Mouse (Mus musculus) liver, embryonic 13.5 days (tissue): ENCODE measurements around the gene Pdf. TPM values are rescaled to one million over a fixed set of nuclear protein-coding genes. Genes with fewer than 3 reads are reported as not detected.

Experiments
- ATAC-seq: fragments of 200-750 bp; cut with Nextera tagmentation; 2 replicates; pipeline ENCODE4 v1.8.0; 2017; ENCODE audit warnings: low read depth, mild to moderate bottlenecking, moderate number of reproducible peaks, moderate library complexity
- DNase-seq: peaks from one replicate; pipeline ENCODE4 v3.0.0; 2022
- H3K27ac ChIP-seq: fragments of 300-500 bp; sonication (generic); 2 replicates; pipeline ENCODE4 v1.5.1; 2015; ENCODE audit warnings: moderate library complexity, mild to moderate bottlenecking, inconsistent platforms
- H3K27me3 ChIP-seq: fragments of 300-500 bp; sonication (generic); 2 replicates; pipeline ENCODE4 v1.6.1; 2015; ENCODE audit warnings: mild to moderate bottlenecking, inconsistent platforms
- H3K36me3 ChIP-seq: fragments of 300-500 bp; sonication (generic); 2 replicates; pipeline ENCODE4 v1.6.1; 2015; ENCODE audit warnings: mild to moderate bottlenecking, inconsistent platforms
- H3K4me1 ChIP-seq: fragments of 300-500 bp; sonication (generic); replicated peaks from 2 replicates; pipeline ENCODE4 v1.6.1; 2015; ENCODE audit warnings: inconsistent platforms
- H3K4me2 ChIP-seq: fragments of 300-500 bp; sonication (generic); 2 replicates; pipeline ENCODE4 v1.6.1; 2015; ENCODE audit warnings: inconsistent platforms, mild to moderate bottlenecking, moderate library complexity
- H3K4me3 ChIP-seq: fragments of 300-500 bp; sonication (generic); replicated peaks from 2 replicates; pipeline ENCODE4 v1.5.1; 2015; ENCODE audit warnings: mild to moderate bottlenecking, inconsistent platforms
- H3K9ac ChIP-seq: fragments of 300-500 bp; sonication (generic); 2 replicates; pipeline ENCODE4 v1.6.1; 2015; ENCODE audit warnings: mild to moderate bottlenecking, inconsistent platforms
- H3K9me3 ChIP-seq: fragments of 300-500 bp; sonication (generic); replicated peaks from 2 replicates; pipeline ENCODE4 v1.6.1; 2016; ENCODE audit warnings: inconsistent platforms
- WGBS: fragments of 180-500 bp; shearing (Covaris S2); methylation state at CpG from one replicate; pipeline ENCODE4 v1.1.7; 2015; ENCODE audit not compliant: insufficient replicate concordance; 5-methylcytosine and 5-hydroxymethylcytosine counted together
- polyA plus RNA-seq: library from polyadenylated mRNA; unstranded; fragments of >200 nt; fragmentation: Nextera tagmentation; extraction: Ambion mirVana; gene quantifications from 2 replicates; pipeline ENCODE4 v1.2.1, GENCODE M21; 2015

Gene Pdf
- polyA plus RNA-seq, 1 experiment from 2014 or later = 26.4 TPM

DNA sequence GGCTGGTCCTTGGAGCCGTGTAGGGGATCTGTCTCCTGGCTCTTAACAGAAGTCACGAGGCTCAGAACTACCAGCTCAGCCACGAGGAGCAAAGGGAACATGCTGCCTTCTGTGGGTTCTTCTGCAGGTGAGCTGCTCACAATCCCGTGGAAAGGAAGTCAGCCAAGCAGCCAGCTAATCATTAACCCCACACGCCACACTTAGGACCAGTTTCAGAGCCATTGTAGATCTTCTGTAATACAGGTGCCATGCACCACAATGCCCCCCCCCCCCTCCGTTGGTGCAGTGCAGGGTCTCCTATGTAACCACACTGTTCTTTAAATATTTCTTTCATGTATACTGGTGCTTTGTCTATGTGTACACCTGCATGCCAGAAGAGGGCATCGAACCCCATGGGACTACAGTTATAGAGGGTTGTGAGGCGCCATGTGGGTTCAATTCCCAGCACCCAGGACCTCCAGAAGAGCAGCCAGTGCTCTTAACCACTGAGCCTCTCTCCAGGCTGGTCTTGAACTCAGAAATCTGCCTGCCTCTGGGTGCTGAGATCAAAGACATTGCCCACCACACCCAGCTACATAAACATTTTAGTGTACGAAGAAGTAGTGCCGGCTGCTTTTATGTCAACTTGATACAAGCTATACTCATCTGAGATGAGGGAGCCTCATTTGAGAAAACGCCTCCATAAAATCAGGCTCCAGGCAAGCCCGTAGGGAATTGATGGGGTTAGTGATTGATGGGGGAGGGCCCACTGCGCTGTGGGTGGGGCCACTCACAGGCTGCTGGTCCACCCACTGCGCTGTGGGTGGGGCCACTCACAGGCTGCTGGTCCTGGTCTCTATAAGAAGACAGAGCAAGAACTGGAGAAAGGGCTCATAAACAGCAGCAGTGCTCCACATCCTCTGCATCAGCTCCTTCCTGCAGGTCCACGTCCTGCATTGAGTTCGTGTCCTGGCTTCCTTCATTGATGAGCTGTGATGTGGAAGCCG, 17.4 kb upstream of the Pdf start, which contains the start of gene Tmed6:
Gene Tmed6, minus strand, starts transcription at position 134 of the 986 bp plus-strand sequence.
- Histone ChIP-seq H3K4me1 (peaks cover 12% of the 10 kb centered on the region), H3K36me3 (peaks cover 19% of the 10 kb centered on the region), H3K4me2 (no peak within 1 kb of the TSS), H3K9me3 (no peaks in the 10 kb centered on the region), H3K4me3 (no peak within 1 kb of the TSS), H3K27me3 (no peaks in the 10 kb centered on the region), H3K27ac (no peak within 1 kb of the TSS), H3K9ac (no peak within 1 kb of the TSS)
- peak; percentile 88 for ATAC-seq
- 49% methylated on average over 17 of the region's 17 CpGs for WGBS
- DNase-seq = peak; percentile 73

DNA sequence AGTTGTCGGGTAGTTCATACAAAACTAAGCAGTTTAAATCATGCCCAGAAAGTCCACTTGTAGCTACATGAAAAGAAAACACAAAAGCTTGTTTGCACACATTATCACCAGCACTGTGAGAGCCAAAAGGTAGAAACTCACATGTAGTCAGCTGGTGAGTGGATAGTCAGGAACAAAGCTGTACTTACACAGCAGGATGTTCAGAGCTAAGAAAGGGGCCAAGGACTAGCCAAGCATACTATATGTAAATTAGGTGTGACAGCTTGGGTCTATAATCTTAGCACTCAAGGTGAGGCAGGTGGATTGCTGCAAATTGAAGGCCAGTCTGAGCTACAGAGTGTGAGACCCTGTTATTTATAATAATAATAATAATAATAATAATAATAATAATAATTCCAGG, 14.2 kb upstream of the Pdf start:
- ATAC-seq (no peak), DNase-seq (no peak)
- Histone ChIP-seq H3K4me1 (peaks cover 24% of the 10 kb centered on the region), H3K9me3 (no peaks in the 10 kb centered on the region), H3K36me3 (peaks cover 19% of the 10 kb centered on the region), H3K4me3 (no peak overlapping the region), H3K27me3 (no peaks in the 10 kb centered on the region), H3K9ac (no peak overlapping the region), H3K27ac (no peak overlapping the region), H3K4me2 (no peak overlapping the region)
- 77% methylated on average over 1 of the region's 1 CpGs for WGBS

DNA sequence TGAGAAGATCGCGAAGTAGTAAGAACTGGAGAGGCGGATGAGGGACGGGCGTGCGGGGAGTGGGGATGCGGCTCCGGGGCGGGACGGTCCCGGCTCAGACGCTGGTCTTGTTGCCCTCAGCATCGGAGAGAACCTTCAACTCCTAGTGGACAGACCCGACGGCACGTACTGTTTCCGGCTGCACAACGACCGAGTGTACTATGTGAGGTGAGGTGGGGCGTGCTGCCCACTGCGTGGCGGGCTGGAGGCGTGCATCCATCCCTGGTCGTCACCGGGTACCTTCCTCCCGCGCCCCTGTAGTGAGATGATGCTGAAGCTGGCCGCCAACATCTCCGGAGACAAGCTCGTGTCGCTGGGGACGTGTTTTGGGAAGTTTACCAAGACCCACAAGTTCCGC, 8.6 kb upstream of the Pdf start:
- WGBS = under 1% methylated on average over 33 of the region's 33 CpGs
- H3K27ac ChIP-seq = peak overlapping the region; percentile 55
- H3K9me3 ChIP-seq = no peaks in the 10 kb centered on the region
- peaks cover 49% of the 10 kb centered on the region for H3K36me3 ChIP-seq
- H3K9ac ChIP-seq = peak overlapping the region; percentile 83
- DNase-seq (no peak), ATAC-seq (peak; percentile 38)
- peaks cover 32% of the 10 kb centered on the region for H3K4me1 ChIP-seq
- H3K27me3 ChIP-seq = no peaks in the 10 kb centered on the region
- peak overlapping the region; percentile 97 for H3K4me3 ChIP-seq
- peak overlapping the region; percentile 92 for H3K4me2 ChIP-seq

DNA sequence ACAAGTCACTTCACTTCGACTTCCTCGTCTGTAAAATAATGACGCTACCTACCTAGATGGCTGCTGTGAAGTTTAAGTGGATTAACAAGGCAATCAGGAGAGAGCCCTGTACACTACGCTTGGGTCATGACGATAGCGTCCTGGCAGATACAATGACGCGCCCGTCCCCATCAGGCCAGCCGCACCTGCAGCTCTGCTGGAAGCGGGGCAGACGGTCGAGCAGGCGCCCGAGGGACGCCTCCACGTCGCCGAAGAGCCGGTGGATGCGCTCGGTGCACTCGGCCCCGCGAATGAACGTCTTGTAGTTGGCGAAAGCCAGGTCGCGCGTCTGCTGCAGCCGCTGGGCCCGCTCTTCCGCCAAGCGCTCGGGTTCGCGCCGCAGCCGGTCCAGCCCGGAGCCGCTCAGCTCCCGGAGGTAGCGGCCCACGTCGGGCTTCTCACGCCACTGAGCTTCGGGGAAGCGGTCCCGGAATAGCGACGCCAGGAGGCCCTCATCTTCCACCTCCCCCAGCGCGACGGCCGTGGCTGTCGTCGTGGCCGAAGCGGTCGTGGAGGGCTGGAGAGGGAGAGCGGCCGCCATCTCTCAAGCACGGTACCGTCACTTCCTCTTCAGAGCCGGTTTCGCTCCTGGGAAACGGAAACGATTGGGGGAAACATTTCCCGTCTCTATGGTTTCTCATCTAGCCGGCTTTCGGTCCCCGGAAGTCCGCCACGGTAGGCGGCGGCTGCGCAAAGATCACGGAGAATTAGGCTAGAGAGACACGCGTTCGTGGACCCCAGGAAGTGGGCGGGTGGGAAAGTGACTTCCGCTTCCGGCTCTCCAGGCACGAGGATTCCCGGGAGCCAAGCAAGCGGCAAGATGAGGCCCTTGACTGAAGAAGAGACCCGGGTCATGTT, 7.9 kb upstream of the Pdf start, which contains the start of the genes Cog8 and Nip7:
Gene Cog8, minus strand, starts transcription at position 614 of the 897 bp plus-strand sequence.
Gene Nip7, plus strand, starts transcription at position 802 of the 897 bp plus-strand sequence.
- Histone ChIP-seq H3K4me1 (peaks cover 32% of the 10 kb centered on the region), H3K4me3 (peak within 1 kb of the TSS; percentile 97), H3K36me3 (peaks cover 55% of the 10 kb centered on the region), H3K9me3 (no peaks in the 10 kb centered on the region), H3K9ac (peak within 1 kb of the TSS; percentile 93), H3K27ac (peak within 1 kb of the TSS; percentile 86), H3K4me2 (peak within 1 kb of the TSS; percentile 92), H3K27me3 (no peaks in the 10 kb centered on the region)
- DNase-seq = peak; percentile 94
- ATAC-seq = peak; percentile 90
- under 1% methylated on average over 88 of the region's 88 CpGs for WGBS

DNA sequence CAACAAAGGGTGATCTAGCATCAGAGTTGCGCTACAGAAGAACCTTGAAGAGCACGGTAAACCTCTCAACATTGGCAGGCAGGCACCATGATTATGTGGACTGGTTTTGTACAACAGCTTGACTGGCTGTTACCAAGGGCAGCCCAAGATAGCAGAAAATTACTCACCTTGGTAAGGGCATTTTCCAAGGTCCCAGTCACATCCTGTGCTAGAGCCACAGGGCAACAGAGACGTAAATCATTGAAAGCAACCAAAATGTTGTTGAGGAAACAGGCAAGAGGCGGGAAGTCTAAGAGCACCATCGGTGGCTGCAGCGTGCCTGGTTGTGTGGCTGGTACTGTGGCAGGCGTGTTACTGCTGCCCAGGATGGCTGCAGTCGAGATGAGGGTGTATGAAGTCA, 3.6 kb upstream of the Pdf start:
- ATAC-seq (no peak), DNase-seq (no peak)
- WGBS = 88% methylated on average over 8 of the region's 8 CpGs
- Histone ChIP-seq H3K9me3 (no peaks in the 10 kb centered on the region), H3K4me3 (no peak overlapping the region), H3K27ac (no peak overlapping the region), H3K9ac (no peak overlapping the region), H3K4me1 (peaks cover 43% of the 10 kb centered on the region), H3K4me2 (no peak overlapping the region), H3K36me3 (peaks cover 62% of the 10 kb centered on the region), H3K27me3 (no peaks in the 10 kb centered on the region)

DNA sequence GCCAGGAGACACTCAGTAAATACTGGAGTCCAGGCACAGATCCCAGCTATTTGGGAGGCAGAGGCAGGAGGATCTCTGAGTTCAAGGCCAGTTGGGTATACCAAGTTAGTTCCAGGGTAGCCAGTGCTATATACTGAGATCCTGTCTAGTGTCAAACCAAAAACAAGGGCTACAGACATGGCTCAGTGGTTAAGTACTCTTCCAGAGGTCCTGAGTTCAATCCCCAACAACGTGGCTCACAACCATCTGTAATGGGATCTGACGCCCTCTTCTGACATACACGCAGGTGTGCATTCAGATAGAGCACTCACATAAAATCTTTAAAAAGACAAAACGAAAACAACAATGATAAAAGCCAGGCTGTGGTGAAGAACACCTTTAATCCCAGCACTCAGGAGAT, 1.1 kb upstream of the Pdf start:
- Histone ChIP-seq H3K27me3 (no peaks in the 10 kb centered on the region), H3K36me3 (peaks cover 83% of the 10 kb centered on the region), H3K4me2 (peak overlapping the region; percentile 90), H3K9ac (no peak overlapping the region), H3K4me3 (peak overlapping the region; percentile 79), H3K27ac (peak overlapping the region; percentile 81; the same call in 1 of the 2 replicates), H3K4me1 (peaks cover 43% of the 10 kb centered on the region), H3K9me3 (no peaks in the 10 kb centered on the region)
- DNase-seq (no peak), ATAC-seq (no peak)
- 78% methylated on average over 4 of the region's 4 CpGs for WGBS

DNA sequence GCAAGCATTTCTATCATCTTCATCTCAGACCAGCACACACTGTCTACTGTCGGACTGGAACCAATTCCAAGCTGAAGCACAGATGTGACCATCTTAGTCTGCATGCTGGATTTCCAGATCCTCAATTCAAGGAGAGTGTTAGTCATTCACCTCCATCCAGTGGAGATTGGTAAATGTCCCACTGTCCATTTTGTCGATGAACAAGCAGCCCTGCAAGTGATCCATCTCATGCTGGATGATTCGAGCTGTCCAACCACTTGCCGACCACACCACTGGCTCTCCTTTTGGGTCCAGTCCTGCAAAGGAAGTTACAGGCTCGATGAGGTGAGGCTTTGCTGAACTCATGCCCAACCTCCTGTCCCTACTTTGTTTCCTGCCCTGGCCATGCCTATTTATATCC, 1.4 kb downstream of the Pdf start:
- ATAC-seq = no peak
- Histone ChIP-seq H3K4me3 (peak overlapping the region; percentile 79; the same call in 1 of the 2 replicates), H3K4me2 (peak overlapping the region; percentile 90), H3K9me3 (no peaks in the 10 kb centered on the region), H3K27ac (no peak overlapping the region), H3K27me3 (no peaks in the 10 kb centered on the region), H3K36me3 (peaks cover 83% of the 10 kb centered on the region), H3K4me1 (peaks cover 43% of the 10 kb centered on the region), H3K9ac (no peak overlapping the region)
- 66% methylated on average over 5 of the region's 5 CpGs for WGBS
- no peak for DNase-seq

DNA sequence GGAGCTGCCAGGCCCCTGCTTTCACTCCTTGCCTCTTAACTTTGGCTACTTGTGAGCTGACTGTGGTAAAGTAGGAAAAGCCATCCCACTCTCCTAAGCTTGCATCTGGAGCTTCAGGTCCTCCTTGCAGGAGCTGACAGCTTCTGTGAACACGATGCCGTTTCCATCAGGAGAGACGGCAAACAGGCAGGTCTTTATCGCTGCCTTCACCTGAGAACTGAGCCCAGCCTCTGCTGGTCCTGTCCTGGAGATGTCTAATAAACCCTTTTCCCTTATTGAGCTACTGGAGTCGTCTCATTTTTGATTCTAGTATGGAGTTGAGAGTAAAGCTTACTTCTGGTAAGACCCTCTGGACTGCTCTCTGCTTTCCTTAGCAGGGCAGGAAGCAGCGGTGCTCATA, 2.9 kb downstream of the Pdf start:
- DNase-seq = no peak
- H3K4me1 ChIP-seq = peaks cover 41% of the 10 kb centered on the region

DNA sequence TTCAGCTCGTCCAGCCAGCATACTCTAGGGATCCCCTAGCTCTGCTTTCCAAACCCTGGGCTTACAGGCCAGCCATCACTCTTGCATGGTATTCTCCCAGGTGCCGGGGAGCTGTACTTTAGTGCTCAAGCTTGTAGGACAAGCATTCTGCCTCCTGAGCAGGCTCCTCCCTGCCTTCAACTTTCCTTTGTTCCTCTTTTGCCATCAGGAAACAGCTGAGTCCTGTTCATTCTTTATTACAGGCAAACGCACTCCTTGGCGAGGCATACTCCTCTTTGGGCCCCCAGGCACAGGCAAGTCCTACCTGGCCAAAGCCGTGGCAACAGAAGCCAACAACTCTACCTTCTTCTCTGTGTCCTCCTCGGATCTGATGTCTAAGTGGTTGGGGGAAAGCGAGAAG, 7.8 kb downstream of the Pdf start:
- no peak overlapping the region for H3K27ac ChIP-seq
- WGBS = 55% methylated on average over 7 of the region's 7 CpGs
- H3K4me3 ChIP-seq = no peak overlapping the region
- DNase-seq = no peak
- no peaks in the 10 kb centered on the region for H3K9me3 ChIP-seq
- H3K4me1 ChIP-seq = peaks cover 1% of the 10 kb centered on the region; the same call in 1 of the 2 replicates
- H3K9ac ChIP-seq = no peak overlapping the region
- no peak overlapping the region for H3K4me2 ChIP-seq
- no peaks in the 10 kb centered on the region for H3K27me3 ChIP-seq
- ATAC-seq = no peak
- H3K36me3 ChIP-seq = peaks cover 82% of the 10 kb centered on the region

More for the DNA sequence above, 2.9 kb downstream of the Pdf start:
- Histone ChIP-seq H3K4me3 (no peak overlapping the region), H3K9me3 (no peaks in the 10 kb centered on the region), H3K9ac (no peak overlapping the region), H3K27me3 (no peaks in the 10 kb centered on the region), H3K27ac (no peak overlapping the region), H3K4me2 (no peak overlapping the region), H3K36me3 (peaks cover 83% of the 10 kb centered on the region)
- ATAC-seq = no peak
- WGBS = 78% methylated on average over 6 of the region's 6 CpGs

DNA sequence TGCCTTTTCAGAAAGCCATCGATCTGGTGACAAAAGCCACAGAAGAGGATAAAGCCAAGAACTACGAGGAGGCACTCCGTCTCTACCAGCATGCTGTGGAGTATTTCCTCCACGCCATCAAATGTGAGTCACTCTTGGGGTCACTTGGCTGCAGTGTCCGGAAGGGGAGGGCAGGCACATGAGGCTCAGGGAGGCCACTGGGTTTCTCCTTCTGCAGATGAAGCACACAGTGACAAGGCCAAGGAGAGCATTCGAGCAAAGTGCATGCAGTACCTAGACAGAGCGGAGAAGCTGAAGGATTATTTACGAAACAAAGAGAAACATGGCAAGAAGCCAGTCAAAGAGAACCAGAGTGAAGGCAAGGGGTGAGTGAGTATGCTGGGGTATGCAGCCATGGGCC, 11.8 kb downstream of the Pdf start:
- Histone ChIP-seq H3K36me3 (peaks cover 42% of the 10 kb centered on the region), H3K9ac (no peak overlapping the region), H3K27ac (no peak overlapping the region), H3K4me2 (no peak overlapping the region), H3K4me3 (no peak overlapping the region), H3K4me1 (peaks cover 23% of the 10 kb centered on the region), H3K27me3 (no peaks in the 10 kb centered on the region), H3K9me3 (no peaks in the 10 kb centered on the region)
- ATAC-seq (no peak), DNase-seq (no peak)
- 75% methylated on average over 8 of the region's 8 CpGs for WGBS

DNA sequence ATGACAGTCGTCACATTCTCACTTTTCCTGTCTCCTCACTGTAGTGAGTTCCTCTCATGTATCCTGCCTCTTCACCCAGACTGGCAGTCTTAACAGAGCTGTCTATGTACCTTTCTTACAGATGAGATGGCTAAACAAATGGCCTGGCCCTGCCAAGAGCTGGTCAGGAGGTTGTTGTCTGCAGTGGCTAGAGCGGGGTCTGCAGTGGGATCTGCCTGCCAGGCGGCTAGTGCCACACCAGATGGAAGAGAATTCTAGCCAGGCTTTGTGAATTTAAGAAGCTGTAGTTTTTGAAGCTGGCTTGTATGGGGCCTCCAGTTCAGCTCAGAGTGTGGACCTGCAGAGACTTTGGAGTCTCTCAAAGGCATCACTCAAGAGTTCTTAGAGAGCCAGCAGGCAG, 12.8 kb downstream of the Pdf start:
- no peak overlapping the region for H3K4me3 ChIP-seq
- H3K9me3 ChIP-seq = no peaks in the 10 kb centered on the region
- no peaks in the 10 kb centered on the region for H3K27me3 ChIP-seq
- ATAC-seq = no peak
- H3K4me1 ChIP-seq = peaks cover 27% of the 10 kb centered on the region
- H3K27ac ChIP-seq = no peak overlapping the region
- no peak overlapping the region for H3K9ac ChIP-seq
- WGBS = 75% methylated on average over 3 of the region's 3 CpGs
- peaks cover 32% of the 10 kb centered on the region for H3K36me3 ChIP-seq
- H3K4me2 ChIP-seq = no peak overlapping the region
- no peak for DNase-seq
